Mouse (Mus musculus): ENCODE measurements around the gene Mctp2. TPM values are rescaled to one million over a fixed set of nuclear protein-coding genes. Genes with fewer than 3 reads are reported as not detected.
"Not testable (repeated sequence)": the region's sequence is repeated elsewhere in the genome, so short reads cannot be mapped to it uniquely, and the experiment has no call there.

Gene Mctp2
- total and polyA plus RNA-seq, 2 experiments from 2014 or later, result 0.10 to 0.46 TPM

GRCm38 (mm10) chr7:72271546-72271945, 34.9 kb downstream of the Mctp2 start:
- Histone ChIP-seq H3K4me3 (ENCODE audit: low read depth, low read length) (no peak overlapping the region), H3K27ac (ENCODE audit: low read depth) (no peak overlapping the region), H3K9me3 (replicated peaks; ENCODE audit: control insufficient read depth, low read length) (no peaks in the 10 kb centered on the region), H3K27me3 (ENCODE audit: control insufficient read depth, insufficient read depth, low read length) (no peaks in the 10 kb centered on the region), H3K4me1 (ENCODE audit: control insufficient read depth, insufficient read depth) (no peaks in the 10 kb centered on the region), H3K9ac (replicated peaks; ENCODE audit: low read depth, low read length) (no peak overlapping the region), H3K4me2 (ENCODE audit: low read depth, low read length) (no peak overlapping the region), H3K36me3 (replicated peaks; ENCODE audit: control insufficient read depth, insufficient read depth, low read length) (no peaks in the 10 kb centered on the region)
- WGBS, result 84% methylated on average over 6 of the region's 6 CpGs
- DNase-seq (ENCODE audit: low spot score), result no peak
- TF ChIP-seq CTCF (IDR thresholded peaks at IDR 0.05; ENCODE audit: low read depth), result no peak
- TF ChIP-seq EP300 (IDR thresholded peaks at IDR 0.05; ENCODE audit: low read depth), result no peak
- ATAC-seq (ENCODE audit: insufficient read depth, low read depth), result no peak

GRCm38 (mm10) chr7:72269994-72270393, 36.4 kb downstream of the Mctp2 start:
- DNase-seq (ENCODE audit: low spot score) (no peak), ATAC-seq (ENCODE audit: insufficient read depth, low read depth) (no peak)
- H3K9ac ChIP-seq (replicated peaks; ENCODE audit: low read depth, low read length), result no peak overlapping the region
- H3K4me2 ChIP-seq (ENCODE audit: low read depth, low read length), result no peak overlapping the region
- no peak for TF ChIP-seq EP300 (IDR thresholded peaks at IDR 0.05; ENCODE audit: low read depth)
- TF ChIP-seq CTCF (IDR thresholded peaks at IDR 0.05; ENCODE audit: low read depth), result no peak
- no peaks in the 10 kb centered on the region for H3K36me3 ChIP-seq (replicated peaks; ENCODE audit: control insufficient read depth, insufficient read depth, low read length)
- no peaks in the 10 kb centered on the region for H3K4me1 ChIP-seq (ENCODE audit: control insufficient read depth, insufficient read depth)
- no peaks in the 10 kb centered on the region for H3K9me3 ChIP-seq (replicated peaks; ENCODE audit: control insufficient read depth, low read length)
- H3K27ac ChIP-seq (ENCODE audit: low read depth), result no peak overlapping the region
- WGBS, result 68% methylated on average over 6 of the region's 6 CpGs
- H3K4me3 ChIP-seq (ENCODE audit: low read depth, low read length), result no peak overlapping the region
- H3K27me3 ChIP-seq (ENCODE audit: control insufficient read depth, insufficient read depth, low read length), result no peaks in the 10 kb centered on the region

GRCm38 (mm10) chr7:72260766-72261655, 45.4 kb downstream of the Mctp2 start:
- TF ChIP-seq CTCF (IDR thresholded peaks at IDR 0.05; ENCODE audit: low read depth) (no peak), EP300 (IDR thresholded peaks at IDR 0.05; ENCODE audit: low read depth) (no peak)

GRCm38 (mm10) chr7:72259045-72259444, 47.4 kb downstream of the Mctp2 start:
- Histone ChIP-seq H3K27ac (ENCODE audit: low read depth) (no peak overlapping the region), H3K27me3 (ENCODE audit: control insufficient read depth, insufficient read depth, low read length) (no peaks in the 10 kb centered on the region), H3K9me3 (replicated peaks; ENCODE audit: control insufficient read depth, low read length) (no peaks in the 10 kb centered on the region), H3K36me3 (replicated peaks; ENCODE audit: control insufficient read depth, insufficient read depth, low read length) (no peaks in the 10 kb centered on the region), H3K9ac (replicated peaks; ENCODE audit: low read depth, low read length) (no peak overlapping the region), H3K4me3 (ENCODE audit: low read depth, low read length) (no peak overlapping the region), H3K4me2 (ENCODE audit: low read depth, low read length) (no peak overlapping the region), H3K4me1 (ENCODE audit: control insufficient read depth, insufficient read depth) (no peaks in the 10 kb centered on the region)
- ATAC-seq (ENCODE audit: insufficient read depth, low read depth), result no peak
- no peak for TF ChIP-seq CTCF (IDR thresholded peaks at IDR 0.05; ENCODE audit: low read depth)
- no peak for TF ChIP-seq EP300 (IDR thresholded peaks at IDR 0.05; ENCODE audit: low read depth)
- WGBS, result 76% methylated on average over 10 of the region's 10 CpGs
- no peak for DNase-seq (ENCODE audit: low spot score)

More at GRCm38 (mm10) chr7:72260766-72261655, 45.4 kb downstream of the Mctp2 start:
- WGBS, result 80% methylated on average over 8 of the region's 8 CpGs
- DNase-seq (ENCODE audit: low spot score), result no peak
- no peak overlapping the region for H3K27ac ChIP-seq (ENCODE audit: low read depth)
- no peak for ATAC-seq (ENCODE audit: insufficient read depth, low read depth)
- no peaks in the 10 kb centered on the region for H3K27me3 ChIP-seq (ENCODE audit: control insufficient read depth, insufficient read depth, low read length)
- H3K4me3 ChIP-seq (ENCODE audit: low read depth, low read length), result no peak overlapping the region
- no peak overlapping the region for H3K9ac ChIP-seq (replicated peaks; ENCODE audit: low read depth, low read length)
- no peaks in the 10 kb centered on the region for H3K4me1 ChIP-seq (ENCODE audit: control insufficient read depth, insufficient read depth)
- H3K9me3 ChIP-seq (replicated peaks; ENCODE audit: control insufficient read depth, low read length), result no peaks in the 10 kb centered on the region
- no peaks in the 10 kb centered on the region for H3K36me3 ChIP-seq (replicated peaks; ENCODE audit: control insufficient read depth, insufficient read depth, low read length)
- H3K4me2 ChIP-seq (ENCODE audit: low read depth, low read length), result no peak overlapping the region

GRCm38 (mm10) chr7:72250326-72250725, 56.1 kb downstream of the Mctp2 start:
- H3K4me1 ChIP-seq (ENCODE audit: control insufficient read depth, insufficient read depth); ATAC-seq (ENCODE audit: insufficient read depth, low read depth); H3K36me3 ChIP-seq (replicated peaks; ENCODE audit: control insufficient read depth, insufficient read depth, low read length); H3K27ac ChIP-seq (ENCODE audit: low read depth); H3K9me3 ChIP-seq (replicated peaks; ENCODE audit: control insufficient read depth, low read length); H3K4me2 ChIP-seq (ENCODE audit: low read depth, low read length); H3K9ac ChIP-seq (replicated peaks; ENCODE audit: low read depth, low read length); H3K27me3 ChIP-seq (ENCODE audit: control insufficient read depth, insufficient read depth, low read length); H3K4me3 ChIP-seq (ENCODE audit: low read depth, low read length); DNase-seq (ENCODE audit: low spot score): not testable (repeated sequence)
- 87% methylated on average over 7 of the region's 9 CpGs for WGBS

GRCm38 (mm10) chr7:72241269-72241668, 65.1 kb downstream of the Mctp2 start:
- H3K27ac ChIP-seq (ENCODE audit: low read depth), result no peak overlapping the region
- WGBS, result 91% methylated on average over 9 of the region's 9 CpGs
- TF ChIP-seq EP300 (IDR thresholded peaks at IDR 0.05; ENCODE audit: low read depth) (no peak), CTCF (IDR thresholded peaks at IDR 0.05; ENCODE audit: low read depth) (no peak)
- no peak overlapping the region for H3K4me3 ChIP-seq (ENCODE audit: low read depth, low read length)
- no peak overlapping the region for H3K9ac ChIP-seq (replicated peaks; ENCODE audit: low read depth, low read length)
- ATAC-seq (ENCODE audit: insufficient read depth, low read depth) (no peak), DNase-seq (ENCODE audit: low spot score) (no peak)
- no peaks in the 10 kb centered on the region for H3K4me1 ChIP-seq (ENCODE audit: control insufficient read depth, insufficient read depth)
- no peak overlapping the region for H3K4me2 ChIP-seq (ENCODE audit: low read depth, low read length)
- H3K36me3 ChIP-seq (replicated peaks; ENCODE audit: control insufficient read depth, insufficient read depth, low read length), result no peaks in the 10 kb centered on the region
- no peaks in the 10 kb centered on the region for H3K9me3 ChIP-seq (replicated peaks; ENCODE audit: control insufficient read depth, low read length)
- H3K27me3 ChIP-seq (ENCODE audit: control insufficient read depth, insufficient read depth, low read length), result no peaks in the 10 kb centered on the region

Measured in heart, postnatal 0 days (tissue).